Mouse (Mus musculus) heart, adult 9 months (tissue): ENCODE results near the gene Ndufs2.
"Not testable (repeated sequence)": the region's sequence is repeated elsewhere in the genome, so short reads cannot be mapped to it uniquely, and the experiment has no call there.

Experiments
- DNase-seq, 2 experiments: peaks; one replicate each; pipeline ENCODE4 v3.0.0; 2022; ENCODE audit warnings: low spot score in 2 of 2

The Ndufs2 gene

DNA sequence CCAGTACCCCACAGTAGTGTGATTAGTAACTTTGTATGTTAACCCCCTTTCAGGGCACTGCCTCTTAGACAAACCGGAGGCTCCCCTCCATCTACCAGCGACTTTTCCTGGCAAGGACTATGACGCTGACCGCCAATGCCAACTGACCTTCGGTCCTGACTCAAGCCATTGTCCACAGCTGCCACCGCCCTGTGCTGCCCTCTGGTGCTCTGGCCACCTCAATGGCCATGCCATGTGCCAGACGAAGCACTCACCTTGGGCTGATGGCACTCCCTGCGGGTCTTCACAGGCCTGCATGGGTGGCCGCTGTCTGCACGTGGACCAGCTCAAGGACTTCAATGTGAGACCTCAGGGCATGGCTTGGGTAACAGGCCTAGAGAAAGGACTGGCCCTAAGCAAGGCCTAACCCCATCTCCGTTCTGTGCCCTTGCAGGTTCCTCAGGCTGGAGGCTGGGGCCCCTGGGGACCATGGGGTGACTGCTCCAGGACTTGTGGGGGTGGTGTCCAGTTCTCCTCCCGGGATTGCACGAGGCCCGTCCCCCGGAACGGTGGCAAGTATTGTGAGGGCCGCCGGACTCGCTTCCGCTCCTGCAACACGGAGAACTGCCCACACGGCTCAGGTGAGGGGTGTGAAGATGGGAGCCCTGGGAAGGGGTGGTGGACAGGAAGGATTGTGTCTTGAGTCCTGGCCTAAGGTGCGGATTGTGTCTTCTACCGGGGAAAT, 5.1 kb upstream of the Ndufs2 start:
- no peak for DNase-seq

DNA sequence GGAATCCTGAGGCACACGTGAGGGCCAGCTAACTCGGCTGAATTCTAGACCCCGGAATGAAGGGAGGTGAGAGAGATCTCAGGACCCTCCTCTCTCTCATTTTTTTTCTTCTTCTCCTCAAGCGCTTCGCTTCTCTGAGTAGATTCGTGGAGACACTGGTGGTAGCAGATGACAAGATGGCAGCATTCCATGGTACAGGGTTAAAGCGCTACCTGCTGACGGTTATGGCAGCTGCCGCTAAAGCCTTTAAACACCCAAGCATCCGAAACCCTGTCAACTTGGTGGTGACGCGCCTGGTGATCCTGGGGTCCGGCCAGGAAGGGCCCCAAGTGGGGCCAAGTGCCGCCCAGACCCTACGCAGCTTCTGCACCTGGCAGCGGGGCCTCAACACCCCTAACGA, 1.2 kb upstream of the Ndufs2 start:
- no peak for DNase-seq

GRCm38 (mm10) chr1:171251594-171252324, 571 bp upstream of the Ndufs2 start:
- DNase-seq: no peak

DNA sequence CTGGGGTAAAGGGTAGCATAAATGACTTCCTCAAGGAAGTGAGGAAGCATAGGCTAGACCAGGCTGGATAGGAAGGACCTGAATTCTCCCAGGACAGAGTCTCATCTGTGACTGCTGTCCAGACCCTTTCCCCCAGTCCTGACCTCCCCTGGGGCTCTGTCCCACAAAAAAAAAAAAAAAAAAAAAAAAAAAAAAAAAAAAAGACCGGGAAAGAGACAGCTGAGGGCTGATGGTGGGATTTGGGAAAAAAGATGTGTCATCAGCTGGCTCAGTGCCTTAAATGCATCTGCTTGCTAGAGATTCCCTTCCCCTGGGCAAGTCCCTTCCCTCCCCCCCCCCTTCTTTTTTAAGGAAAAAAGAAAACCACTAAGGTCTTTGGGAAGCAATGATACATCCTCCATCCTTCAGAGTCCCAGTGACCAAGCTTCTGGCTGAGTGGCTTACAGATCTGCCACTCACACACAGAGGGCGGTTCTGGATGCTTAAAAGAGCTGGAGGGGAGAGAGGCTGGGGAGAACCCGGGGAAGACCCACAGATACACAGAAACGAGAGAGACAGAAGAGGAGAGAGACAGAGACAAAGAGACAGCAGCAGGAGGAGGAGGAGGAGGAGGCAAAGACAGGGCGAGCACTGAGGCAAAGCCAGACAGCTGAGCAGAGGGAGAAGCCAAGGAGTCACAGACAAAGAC, 1.1 kb downstream of the Ndufs2 start, which contains the start of gene Adamts4:
Gene Adamts4 (plus strand): TSS at position 509 of the 688 bp plus-strand sequence.
- DNase-seq: peak in 1 of 2 experiments; percentile 68

DNA sequence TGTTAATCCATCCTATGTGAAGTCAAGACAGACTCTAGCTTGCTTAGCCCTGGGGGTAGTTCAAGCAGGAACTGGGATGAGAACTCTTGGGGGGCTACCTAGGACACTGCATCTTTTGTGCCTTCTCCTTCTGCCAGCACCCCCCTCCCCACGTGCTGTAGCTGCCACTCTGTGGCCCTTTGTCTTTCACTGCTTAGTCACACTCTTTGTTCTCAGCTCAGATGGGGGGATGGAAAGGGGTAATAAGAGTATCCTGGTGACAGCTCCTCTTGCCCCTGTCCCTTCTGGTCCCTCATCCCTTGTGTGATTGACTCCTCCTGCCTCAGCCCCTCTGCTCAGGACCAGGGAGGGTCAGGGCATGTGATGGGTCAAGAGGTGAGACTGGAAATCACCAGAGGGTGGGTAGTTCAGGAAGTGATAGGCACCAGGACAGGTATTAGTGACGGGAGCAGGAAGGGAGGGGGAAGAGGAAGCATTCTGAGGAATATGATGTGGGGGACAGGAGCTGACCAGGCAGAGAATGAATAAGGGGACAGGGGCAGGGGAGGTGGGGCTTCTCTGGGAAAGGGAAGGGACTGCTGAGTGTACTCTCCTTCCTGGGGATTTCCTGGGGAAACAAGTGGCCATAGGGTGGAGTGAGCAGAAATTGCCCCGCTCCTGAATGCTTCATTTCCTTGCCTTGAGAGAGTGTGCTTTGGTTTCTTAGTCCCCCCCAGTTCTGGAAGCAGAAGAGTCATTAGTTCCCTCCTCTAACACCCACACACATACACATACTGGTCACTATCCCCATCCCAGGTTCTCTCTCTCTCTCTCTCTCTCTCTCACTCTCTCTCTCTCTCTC, 2.6 kb downstream of the Ndufs2 start:
- no peak for DNase-seq

DNA sequence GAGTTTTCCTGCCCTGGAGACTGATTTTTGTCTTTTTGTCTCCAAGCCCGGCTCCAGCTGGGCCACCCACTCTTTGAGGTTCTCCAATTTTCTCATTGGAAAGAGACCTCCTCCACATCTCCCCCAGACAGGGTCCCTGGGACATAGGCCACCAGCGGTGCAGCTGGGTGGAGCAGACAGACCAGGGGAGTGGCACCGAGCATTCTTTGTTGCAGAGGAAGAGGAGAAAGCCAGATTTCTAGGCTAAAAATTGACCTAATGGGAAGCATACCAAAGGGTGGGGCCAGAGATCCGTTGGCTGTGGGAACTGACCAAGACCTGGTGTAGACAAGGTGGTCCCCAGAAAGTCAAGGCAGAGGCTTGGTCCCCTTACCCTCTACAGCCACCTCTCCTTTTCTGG, 3.3 kb downstream of the Ndufs2 start:
- peak in 1 of 2 experiments; percentile 55 for DNase-seq

DNA sequence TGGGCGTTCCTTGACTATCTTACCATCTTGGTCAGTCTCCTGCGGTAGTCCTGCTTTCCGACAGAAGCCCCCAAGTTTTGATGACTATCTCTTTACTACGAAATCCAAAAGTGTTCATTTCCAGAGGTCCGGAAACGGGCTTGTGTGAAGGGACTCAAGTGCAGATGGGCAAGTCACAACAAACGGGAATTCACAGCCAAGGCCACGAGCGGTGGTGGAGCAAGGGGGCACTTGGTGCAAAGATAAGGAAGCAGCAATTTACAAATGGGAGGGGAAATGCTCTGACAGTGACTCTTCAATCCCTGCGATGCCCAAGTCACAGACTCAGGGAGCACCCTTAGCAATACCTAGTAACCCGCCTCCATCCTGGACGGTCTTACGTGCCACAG, 3.7 kb downstream of the Ndufs2 start:
- DNase-seq: no peak

GRCm38 (mm10) chr1:171246709-171247452, 4.3 kb downstream of the Ndufs2 start:
- peak; percentile 95 to 98 for DNase-seq

GRCm38 (mm10) chr1:171245353-171245752, 5.8 kb downstream of the Ndufs2 start:
- no peak for DNase-seq

DNA sequence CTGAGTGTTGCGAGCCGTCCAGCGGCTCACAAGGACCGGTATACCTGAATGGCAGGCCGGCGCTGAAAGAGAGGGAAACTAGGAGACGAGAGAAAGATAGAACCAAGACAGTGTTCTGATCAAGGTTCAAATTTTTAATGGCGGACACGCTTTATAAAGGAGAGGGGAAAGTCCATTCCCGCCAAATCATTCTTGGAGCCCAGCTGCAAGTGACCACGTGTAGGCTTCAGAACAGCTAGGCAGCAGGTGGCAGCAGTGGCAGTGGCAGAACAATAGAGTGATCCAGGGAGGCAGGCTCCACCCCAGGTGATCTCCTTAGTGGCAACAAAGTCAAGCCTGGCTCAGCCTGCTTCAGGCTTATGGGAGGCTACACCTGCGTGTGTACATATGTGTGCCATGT, 9.2 kb downstream of the Ndufs2 start:
- not testable (repeated sequence) for DNase-seq

GRCm38 (mm10) chr1:171240911-171241310, 10.3 kb downstream of the Ndufs2 start:
- DNase-seq: no peak

DNA sequence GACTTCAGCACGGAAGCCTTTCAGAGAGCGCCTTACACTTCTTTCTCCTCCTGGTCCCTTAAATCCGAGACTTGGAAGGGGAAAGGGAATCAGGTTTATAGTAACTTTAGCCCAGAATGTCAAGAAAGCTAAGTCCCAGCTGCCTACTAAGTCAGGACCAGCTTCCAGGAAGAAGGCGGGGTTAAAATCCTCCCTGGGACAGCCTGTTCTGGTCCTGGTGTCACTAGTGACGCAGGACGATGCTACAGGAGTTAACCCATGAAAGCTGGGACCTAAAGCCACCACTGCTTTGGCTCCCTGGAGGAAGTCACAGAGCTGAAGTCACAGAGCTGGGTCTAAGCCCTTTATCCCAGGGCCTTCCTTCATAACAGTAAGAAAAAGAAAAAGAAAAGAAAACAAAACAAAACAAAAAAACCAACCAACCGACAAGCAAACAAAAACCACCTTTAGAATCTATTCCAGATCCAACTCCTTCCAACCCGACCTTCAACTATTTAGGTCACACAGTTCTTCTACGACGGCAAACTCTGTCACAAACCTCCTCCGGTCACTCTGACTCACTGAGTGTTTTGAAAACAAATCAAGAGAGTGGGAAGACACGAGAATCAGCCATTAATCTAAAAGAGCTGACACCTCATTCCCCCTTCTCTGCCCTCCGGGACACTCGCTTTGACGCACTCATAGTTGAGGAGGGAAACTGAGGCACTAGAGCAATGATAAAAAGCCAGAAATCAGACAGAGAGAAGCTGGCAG, 11.0 kb downstream of the Ndufs2 start:
- DNase-seq: peak; percentile 67 to 71

- no peak for DNase-seq
Observed at GRCm38 (mm10) chr1:171238463-171238862, 12.7 kb downstream of the Ndufs2 start.

- no peak for DNase-seq
Observed at GRCm38 (mm10) chr1:171237438-171237837, 13.8 kb downstream of the Ndufs2 start.

GRCm38 (mm10) chr1:171235791-171236190, 15.4 kb downstream of the Ndufs2 start:
- DNase-seq: no peak

DNA sequence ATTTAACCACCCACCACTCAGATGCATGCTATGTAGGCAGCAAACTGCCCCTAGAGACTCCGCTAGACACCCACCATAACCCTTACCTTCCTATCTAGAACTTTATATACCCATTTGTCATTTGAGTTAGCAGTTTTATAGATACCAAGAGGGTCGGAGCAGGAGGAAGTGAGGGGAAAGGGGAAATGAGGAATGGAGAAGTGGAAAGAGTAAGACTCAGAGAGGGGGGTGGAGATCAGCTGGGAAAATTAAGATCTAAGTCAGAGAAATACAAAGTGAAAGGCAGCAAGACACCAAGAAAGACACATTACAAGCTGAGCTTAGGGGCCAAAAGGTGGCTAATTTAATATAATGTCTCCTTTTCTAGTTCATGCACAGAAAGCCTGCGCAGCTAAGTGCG, 16.6 kb downstream of the Ndufs2 start:
- DNase-seq: no peak

DNA sequence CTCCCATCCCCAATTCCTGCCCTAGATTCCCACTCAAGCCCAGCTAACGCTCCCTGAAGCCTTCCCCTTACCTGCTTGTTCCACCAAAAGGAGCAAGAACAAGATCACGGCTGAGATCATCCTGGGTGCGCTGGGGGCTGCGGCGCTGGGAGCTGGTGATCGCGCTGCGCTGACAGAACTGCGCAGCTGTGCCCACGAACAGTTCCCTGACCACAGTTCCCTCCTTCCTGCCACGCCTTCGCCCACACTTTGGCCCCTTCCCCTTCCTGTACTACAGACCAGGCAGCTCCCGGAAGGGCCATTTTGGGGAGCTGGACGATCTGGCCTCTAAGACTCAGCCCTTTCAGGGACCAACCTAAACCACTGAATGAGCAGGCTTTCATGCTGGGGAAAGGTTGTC, 17.1 kb downstream of the Ndufs2 start, which contains the start of gene Fcer1g:
Gene Fcer1g (minus strand): TSS at position 240 of the 400 bp plus-strand sequence.
- DNase-seq: no peak

DNA sequence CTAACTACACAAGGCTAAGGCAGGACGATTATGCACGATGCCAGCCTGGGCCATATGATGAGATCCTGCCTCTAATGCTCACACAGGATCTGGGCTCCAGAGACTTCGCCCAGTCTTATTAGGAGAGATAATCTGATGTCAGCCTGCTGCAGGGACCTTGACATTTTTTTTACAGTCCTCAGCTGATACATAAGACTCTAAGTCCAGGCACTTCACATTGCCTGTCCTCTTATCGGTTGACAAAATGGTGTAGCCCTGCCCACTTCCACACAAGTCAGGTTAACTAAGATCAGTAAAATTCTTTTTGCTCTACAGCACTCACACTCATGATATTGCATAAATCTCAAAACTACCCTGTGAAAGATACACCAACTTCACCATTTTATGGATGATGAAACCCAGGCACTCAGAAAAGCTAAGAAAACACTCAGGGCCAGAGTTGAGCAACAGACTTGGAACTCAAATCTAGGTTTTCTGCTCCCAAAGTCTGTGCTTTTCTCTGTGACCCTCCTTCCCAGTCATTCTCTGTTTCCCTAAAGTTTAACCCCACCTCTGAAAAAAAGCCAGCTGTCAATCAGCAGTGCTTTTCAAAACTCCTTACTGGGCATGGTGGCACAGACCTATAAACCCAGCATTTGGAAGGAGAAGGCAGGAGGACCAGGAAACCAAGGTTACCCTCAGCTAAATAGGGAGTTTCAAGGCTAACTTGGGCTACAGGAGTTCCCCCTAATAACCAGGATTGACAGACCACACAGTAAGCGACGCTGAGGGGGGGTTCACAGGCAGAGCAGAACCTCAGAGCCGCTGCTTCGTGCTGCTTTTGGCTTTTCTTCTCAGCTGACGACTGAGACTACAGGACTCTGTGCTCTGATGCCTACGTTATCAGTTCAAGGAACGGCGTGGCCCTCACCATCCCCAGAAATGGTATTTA, 18.1 kb downstream of the Ndufs2 start:
- DNase-seq: no peak

GRCm38 (mm10) chr1:171232348-171232747, 18.8 kb downstream of the Ndufs2 start:
- DNase-seq: no peak
